Mouse (Mus musculus) MEL (cell line): ENCODE data around the gene Kif19a. TPM values are rescaled to one million over a fixed set of nuclear protein-coding genes. Genes with fewer than 3 reads are reported as not detected.

ENCODE experiments used
- DNase-seq: peaks from one replicate; pipeline ENCODE4 v3.0.0; 2011; ENCODE audit warnings: low read depth, low spot score
- H3K27ac ChIP-seq: 2 replicates; pipeline ENCODE4 v1.5.1; 2012; ENCODE audit warnings: low read depth, mild to moderate bottlenecking, control low read depth, low read length, moderate library complexity; ENCODE audit not compliant: control insufficient read depth
- H3K27me3 ChIP-seq, 2 experiments: fragments of 150-350 bp in 1 of 2; sonication (generic) in 1 of 2; 2 replicates each; pipeline ENCODE4 v1.6.1; 2012; ENCODE audit warnings: low read length in 2 of 2, mild to moderate bottlenecking in 2 of 2, improper control_type of control experiment in 1 of 2, moderate library complexity in 1 of 2; ENCODE audit not compliant: insufficient read depth in 2 of 2, control insufficient read depth in 1 of 2
- H3K36me3 ChIP-seq, 2 experiments: 2 replicates each; pipeline ENCODE4 v1.6.1; 2012 to 2014; ENCODE audit warnings: low read length in 2 of 2, improper control_type of control experiment in 1 of 2, inconsistent platforms in 1 of 2, mild to moderate bottlenecking in 1 of 2; ENCODE audit not compliant: insufficient read depth in 2 of 2, control insufficient read depth in 1 of 2
- H3K4me1 ChIP-seq, 2 experiments: fragments of 150-350 bp in 1 of 2; sonication (generic) in 1 of 2; 2 replicates each; pipeline ENCODE4 v1.6.1; 2012; ENCODE audit warnings: low read length in 2 of 2, improper control_type of control experiment in 1 of 2, mild to moderate bottlenecking in 1 of 2; ENCODE audit not compliant: insufficient read depth in 2 of 2, control insufficient read depth in 1 of 2
- H3K4me3 ChIP-seq, 2 experiments: fragments of 150-350 bp in 1 of 2; sonication (generic) in 1 of 2; 2 replicates each; pipeline ENCODE4 v1.5.1; 2012; ENCODE audit warnings: low read depth in 2 of 2, low read length in 2 of 2, mild to moderate bottlenecking in 2 of 2, moderate library complexity in 2 of 2, control low read depth in 1 of 2, improper control_type of control experiment in 1 of 2; ENCODE audit not compliant: control insufficient read depth in 1 of 2, insufficient read depth in 1 of 2
- H3K79me2 ChIP-seq: 2 replicates; pipeline ENCODE4 v1.6.1; 2012; ENCODE audit warnings: mild to moderate bottlenecking, low read length, moderate library complexity; ENCODE audit not compliant: control insufficient read depth, poor library complexity, insufficient read depth
- H3K9ac ChIP-seq: 2 replicates; pipeline ENCODE4 v1.6.1; 2012; ENCODE audit warnings: low read depth, mild to moderate bottlenecking, control low read depth, low read length, moderate library complexity; ENCODE audit not compliant: control insufficient read depth, poor library complexity, severe bottlenecking
- H3K9me3 ChIP-seq: fragments of 150-350 bp; sonication (generic); replicated peaks from 2 replicates; pipeline ENCODE4 v1.6.1; 2012; ENCODE audit warnings: mild to moderate bottlenecking, low read length, improper control_type of control experiment, moderate library complexity; ENCODE audit not compliant: insufficient read depth
- BHLHE40 ChIP-seq: IDR thresholded peaks from 2 replicates; pipeline ENCODE4 v1.6.1; 2012; ENCODE audit warnings: low read depth, mild to moderate bottlenecking, inconsistent platforms, low read length, improper control_type of control experiment, borderline replicate concordance
- CHD1 ChIP-seq: IDR thresholded peaks from 2 replicates; pipeline ENCODE4 v1.6.1; 2012; ENCODE audit warnings: low read depth, mild to moderate bottlenecking, inconsistent platforms, low read length, improper control_type of control experiment
- CTCF ChIP-seq, 3 experiments: IDR thresholded peaks in 2 of 3; conservative IDR thresholded peaks in 1 of 3; 2 replicates each; pipeline ENCODE4 v1.5.1; 2011 to 2012; ENCODE audit warnings: low read length in 3 of 3, low read depth in 2 of 3, mild to moderate bottlenecking in 2 of 3, improper control_type of control experiment in 1 of 3, inconsistent platforms in 1 of 3, mixed read lengths in 1 of 3, moderate library complexity in 1 of 3; ENCODE audit not compliant: control insufficient read depth in 1 of 3, insufficient read depth in 1 of 3, poor library complexity in 1 of 3, severe bottlenecking in 1 of 3
- ELF1 ChIP-seq: IDR thresholded peaks from 2 replicates; pipeline ENCODE4 v1.6.1; 2014; ENCODE audit warnings: low read depth, mild to moderate bottlenecking, inconsistent platforms, low read length, improper control_type of control experiment, moderate library complexity
- EP300 ChIP-seq, 2 experiments: IDR thresholded peaks; 2 replicates each; pipeline ENCODE4 v1.6.1; 2011; ENCODE audit warnings: improper control_type of control experiment in 2 of 2, low read length in 2 of 2, low read depth in 1 of 2, mild to moderate bottlenecking in 1 of 2
- ETS1 ChIP-seq: IDR thresholded peaks from 2 replicates; pipeline ENCODE4 v1.6.1; 2012; ENCODE audit warnings: low read depth, mild to moderate bottlenecking, inconsistent platforms, low read length, improper control_type of control experiment, moderate library complexity
- GABPA ChIP-seq: IDR thresholded peaks from 2 replicates; pipeline ENCODE4 v1.6.1; 2012; ENCODE audit warnings: low read depth, mild to moderate bottlenecking, inconsistent platforms, low read length, improper control_type of control experiment, moderate library complexity
- HCFC1 ChIP-seq: IDR thresholded peaks from 2 replicates; pipeline ENCODE4 v1.6.1; 2012; ENCODE audit warnings: low read depth, mild to moderate bottlenecking, inconsistent platforms, low read length, improper control_type of control experiment, moderate library complexity
- KAT2A ChIP-seq: conservative IDR thresholded peaks from 2 replicates; pipeline ENCODE4 v1.6.1; 2012; ENCODE audit warnings: low read depth, low read length, improper control_type of control experiment, inconsistent platforms
- MEF2A ChIP-seq: IDR thresholded peaks from 2 replicates; pipeline ENCODE4 v1.6.1; 2014; ENCODE audit warnings: low read depth, mild to moderate bottlenecking, inconsistent platforms, low read length, improper control_type of control experiment; ENCODE audit not compliant: poor library complexity, insufficient replicate concordance, severe bottlenecking; ENCODE audit errors: extremely low read depth
- MYB ChIP-seq: IDR thresholded peaks from 2 replicates; pipeline ENCODE4 v1.6.1; 2011; ENCODE audit warnings: mild to moderate bottlenecking, low read depth, low read length, improper control_type of control experiment
- MYC ChIP-seq: IDR thresholded peaks from 2 replicates; pipeline ENCODE4 v1.6.1; 2011; ENCODE audit warnings: low read depth, mild to moderate bottlenecking, low read length, improper control_type of control experiment, moderate library complexity
- POLR2AphosphoS5 ChIP-seq: IDR thresholded peaks from 2 replicates; pipeline ENCODE4 v1.6.1; 2012; ENCODE audit warnings: low read depth, borderline replicate concordance, mild to moderate bottlenecking, inconsistent platforms, low read length, moderate library complexity, mixed read lengths
- SMC3 ChIP-seq: IDR thresholded peaks from 2 replicates; pipeline ENCODE4 v1.6.1; 2011; ENCODE audit warnings: low read depth, low read length, improper control_type of control experiment
- TCF12 ChIP-seq: IDR thresholded peaks from 2 replicates; pipeline ENCODE4 v1.6.1; 2014; ENCODE audit warnings: low read depth, mild to moderate bottlenecking, inconsistent platforms, low read length, improper control_type of control experiment, moderate library complexity
- UBTF ChIP-seq: IDR thresholded peaks from 2 replicates; pipeline ENCODE4 v1.6.1; 2012; ENCODE audit warnings: low read depth, mild to moderate bottlenecking, inconsistent platforms, low read length, improper control_type of control experiment, moderate library complexity, borderline replicate concordance; ENCODE audit not compliant: insufficient read depth
- USF2 ChIP-seq, 2 experiments: IDR thresholded peaks; 2 replicates each; pipeline ENCODE4 v1.6.1; 2011 to 2012; ENCODE audit warnings: improper control_type of control experiment in 2 of 2, low read length in 2 of 2, borderline replicate concordance in 1 of 2, inconsistent platforms in 1 of 2, low read depth in 1 of 2, mild to moderate bottlenecking in 1 of 2; ENCODE audit not compliant: insufficient read depth in 1 of 2
- ZC3H11A ChIP-seq: IDR thresholded peaks from 2 replicates; pipeline ENCODE4 v1.6.1; 2012; ENCODE audit warnings: low read depth, mild to moderate bottlenecking, inconsistent platforms, low read length, improper control_type of control experiment
- ZKSCAN1 ChIP-seq: IDR thresholded peaks from 2 replicates; pipeline ENCODE4 v1.6.1; 2012; ENCODE audit warnings: low read depth, mild to moderate bottlenecking, inconsistent platforms, low read length, improper control_type of control experiment, moderate library complexity
- ZNF384 ChIP-seq: IDR thresholded peaks from 2 replicates; pipeline ENCODE4 v1.6.1; 2012; ENCODE audit warnings: low read depth, mild to moderate bottlenecking, inconsistent platforms, low read length, improper control_type of control experiment
- polyA plus RNA-seq, 2 experiments: library from polyadenylated mRNA; stranded (reverse) in 1 of 2; unstranded in 1 of 2; fragments of >175 nt in 1 of 2; fragments of >200 nt in 1 of 2; gene quantifications; 2 replicates each; pipeline versions ENCODE4 v1.2.1 to v1.2.4; 2012; ENCODE audit warnings: low replicate concordance in 2 of 2, low read depth in 1 of 2; ENCODE audit not compliant: insufficient read length in 2 of 2, insufficient read depth in 1 of 2, missing spikeins in 1 of 2
- total RNA-seq: library from RNA; depleted of rRNA; stranded (reverse); fragments of 300-350 nt; gene quantifications from 2 replicates; pipeline ENCODE4 v1.2.3, GENCODE M21; 2012

The Kif19a gene
- total and polyA plus RNA-seq, 3 experiments = not detected

- no peaks in the 10 kb centered on the region for H3K36me3 ChIP-seq
- no peaks in the 10 kb centered on the region for H3K9me3 ChIP-seq
- H3K27ac ChIP-seq = no peak overlapping the region
- TF ChIP-seq ZC3H11A = no peak
- no peak for TF ChIP-seq POLR2AphosphoS5
- no peak for TF ChIP-seq CHD1
- TF ChIP-seq ZKSCAN1 = no peak
- TF ChIP-seq MYC = no peak
- TF ChIP-seq TCF12 = no peak
- TF ChIP-seq SMC3 = no peak
- H3K4me3 ChIP-seq = no peak overlapping the region
- no peaks in the 10 kb centered on the region for H3K27me3 ChIP-seq
- no peaks in the 10 kb centered on the region for H3K79me2 ChIP-seq
- H3K4me1 ChIP-seq = no peaks in the 10 kb centered on the region
- no peak overlapping the region for H3K9ac ChIP-seq
- DNase-seq = no peak
Observed at GRCm38 (mm10) chr11:114819110-114819509, 53.9 kb downstream of the Kif19a start.

DNA sequence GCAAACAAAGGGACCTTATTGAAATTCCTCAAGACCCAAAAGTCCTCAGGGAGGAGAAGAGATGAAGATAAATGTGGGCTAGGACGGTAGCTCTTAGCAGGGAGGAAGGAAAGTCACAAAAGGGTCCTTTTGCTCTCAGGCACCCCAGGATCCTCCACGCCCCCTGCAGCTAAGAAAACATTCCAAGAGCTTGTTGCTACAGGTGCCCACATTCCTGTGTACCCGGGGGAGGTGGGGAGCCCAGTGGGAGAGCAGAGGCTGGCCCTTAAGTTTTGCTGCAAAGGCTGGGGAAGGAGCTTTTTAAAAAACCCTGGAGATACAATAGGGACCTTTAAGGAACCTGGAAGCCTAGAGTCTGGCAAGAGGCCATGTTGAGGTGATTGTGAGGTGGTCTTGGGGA, 55.3 kb downstream of the Kif19a start:
- no peaks in the 10 kb centered on the region for H3K79me2 ChIP-seq
- H3K4me3 ChIP-seq = no peak overlapping the region
- no peak overlapping the region for H3K27ac ChIP-seq
- H3K4me1 ChIP-seq = no peaks in the 10 kb centered on the region
- H3K36me3 ChIP-seq = no peaks in the 10 kb centered on the region
- no peak for DNase-seq
- no peak overlapping the region for H3K9ac ChIP-seq
- no peaks in the 10 kb centered on the region for H3K9me3 ChIP-seq
- no peaks in the 10 kb centered on the region for H3K27me3 ChIP-seq
- TF ChIP-seq HCFC1 (no peak), MYB (no peak), USF2 (IDR thresholded peaks at IDR 0.05; ENCODE audit: borderline replicate concordance in 1 of 2, insufficient read depth in 1 of 2, low read depth in 1 of 2, low read length in 2 of 2) (no peak), ETS1 (no peak), ELF1 (no peak), MEF2A (no peak), TCF12 (no peak), GABPA (no peak), CTCF (IDR thresholded peaks at IDR 0.05 in 2 of 3, conservative IDR thresholded peaks at IDR 0.05 in 1 of 3; ENCODE audit: control insufficient read depth in 1 of 3, insufficient read depth in 1 of 3, low read depth in 2 of 3, low read length in 3 of 3, poor library complexity in 1 of 3, severe bottlenecking in 1 of 3) (no peak), EP300 (IDR thresholded peaks at IDR 0.05; ENCODE audit: low read depth in 1 of 2, low read length in 2 of 2) (no peak), UBTF (no peak), ZKSCAN1 (no peak), POLR2AphosphoS5 (no peak), BHLHE40 (no peak), ZNF384 (no peak), KAT2A (no peak)
